Mouse (Mus musculus) megakaryocyte, embryonic 14.5 days (primary cell): ENCODE measurements around the gene Enox1.

Source experiments
- FLI1 ChIP-seq: IDR thresholded peaks from 2 replicates; pipeline ENCODE4 v1.6.1; 2012; ENCODE audit warnings: low read length, inconsistent platforms, mixed read lengths
- GATA1 ChIP-seq: IDR thresholded peaks from 3 replicates; pipeline ENCODE4 v1.6.1; 2012; ENCODE audit warnings: mixed read lengths, low read length, inconsistent platforms, borderline replicate concordance

DNA sequence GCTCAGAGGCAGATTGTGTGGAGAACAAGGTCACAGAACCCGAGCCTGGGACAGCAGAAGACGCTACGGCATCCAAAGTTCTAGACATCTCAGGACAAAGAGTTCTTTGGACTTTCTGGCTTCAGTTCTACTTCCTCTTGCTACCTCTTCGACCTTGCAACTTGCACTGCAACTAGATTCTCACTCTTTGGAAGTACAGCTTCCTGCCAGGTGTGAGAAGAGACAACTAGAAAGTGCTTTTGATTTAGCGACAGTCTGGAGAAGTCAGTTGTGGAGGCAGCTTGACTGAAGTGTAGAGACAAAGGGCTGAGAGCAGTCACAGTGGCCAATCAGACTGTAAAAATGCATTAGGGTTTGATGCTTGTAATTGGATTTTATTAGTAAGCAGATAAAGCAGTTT is 256.5 kb downstream of the Enox1 start:
- no peak for TF ChIP-seq FLI1
- TF ChIP-seq GATA1 = no peak
